Mouse (Mus musculus) embryonic facial prominence, embryonic 14.5 days (tissue): ENCODE measurements around the gene Dtd2. TPM values are rescaled to one million over a fixed set of nuclear protein-coding genes. Genes with fewer than 3 reads are reported as not detected.
A peak's percentile ranks its signal among the peaks of the same experiment; 100 is the strongest.

Source experiments
- ATAC-seq: fragments of 200-750 bp; cut with Nextera tagmentation; 2 replicates; pipeline ENCODE4 v1.8.0; 2017; ENCODE audit warnings: low read depth, moderate number of reproducible peaks, moderate TSS enrichment
- DNase-seq: peaks from one replicate; pipeline ENCODE4 v3.0.0-alpha.2; 2015; ENCODE audit warnings: low spot score
- H3K27ac ChIP-seq: fragments of 300-500 bp; sonication (generic); replicated peaks from 2 replicates; pipeline ENCODE4 v1.5.1; 2014; ENCODE audit warnings: low read depth, mild to moderate bottlenecking, low read length, moderate library complexity
- H3K27me3 ChIP-seq: fragments of 300-500 bp; sonication (generic); replicated peaks from 2 replicates; pipeline ENCODE4 v1.6.1; 2014; ENCODE audit warnings: low read length; ENCODE audit not compliant: control insufficient read depth, insufficient read depth
- H3K36me3 ChIP-seq: fragments of 300-500 bp; sonication (generic); 2 replicates; pipeline ENCODE4 v1.6.1; 2014; ENCODE audit warnings: low read length, mixed read lengths; ENCODE audit not compliant: control insufficient read depth, insufficient read depth
- H3K4me1 ChIP-seq: fragments of 300-500 bp; sonication (generic); 2 replicates; pipeline ENCODE4 v1.6.1; 2014; ENCODE audit warnings: antibody characterized with exemption, low read length; ENCODE audit not compliant: control insufficient read depth, insufficient read depth
- H3K4me2 ChIP-seq: fragments of 300-500 bp; sonication (generic); 2 replicates; pipeline ENCODE4 v1.6.1; 2014; ENCODE audit warnings: low read depth, mild to moderate bottlenecking, low read length, moderate library complexity, mixed read lengths
- H3K4me3 ChIP-seq: fragments of 300-500 bp; sonication (generic); 2 replicates; pipeline ENCODE4 v1.5.1; 2014; ENCODE audit warnings: low read depth, mild to moderate bottlenecking, low read length
- H3K9ac ChIP-seq: fragments of 300-500 bp; sonication (generic); 2 replicates; pipeline ENCODE4 v1.6.1; 2014; ENCODE audit warnings: low read depth, mild to moderate bottlenecking, low read length, moderate library complexity, mixed read lengths
- H3K9me3 ChIP-seq: fragments of 300-500 bp; sonication (generic); 2 replicates; pipeline ENCODE4 v1.6.1; 2016; ENCODE audit warnings: low read length; ENCODE audit not compliant: control insufficient read depth
- WGBS: fragments of 180-500 bp; shearing (Covaris S2); extraction: QIAGEN DNeasy Blood & Tissue Kit; methylation state at CpG from one replicate; pipeline ENCODE4 v1.1.7; 2014; 5-methylcytosine and 5-hydroxymethylcytosine counted together
- polyA plus RNA-seq: library from polyadenylated mRNA; unstranded; fragments of >200 nt; fragmentation: Nextera tagmentation; extraction: Ambion mirVana; gene quantifications from 2 replicates; pipeline ENCODE4 v1.2.1, GENCODE M21; 2014

Dtd2 gene
- polyA plus RNA-seq, 1 experiment from 2014 or later, result 19.0 TPM

DNA sequence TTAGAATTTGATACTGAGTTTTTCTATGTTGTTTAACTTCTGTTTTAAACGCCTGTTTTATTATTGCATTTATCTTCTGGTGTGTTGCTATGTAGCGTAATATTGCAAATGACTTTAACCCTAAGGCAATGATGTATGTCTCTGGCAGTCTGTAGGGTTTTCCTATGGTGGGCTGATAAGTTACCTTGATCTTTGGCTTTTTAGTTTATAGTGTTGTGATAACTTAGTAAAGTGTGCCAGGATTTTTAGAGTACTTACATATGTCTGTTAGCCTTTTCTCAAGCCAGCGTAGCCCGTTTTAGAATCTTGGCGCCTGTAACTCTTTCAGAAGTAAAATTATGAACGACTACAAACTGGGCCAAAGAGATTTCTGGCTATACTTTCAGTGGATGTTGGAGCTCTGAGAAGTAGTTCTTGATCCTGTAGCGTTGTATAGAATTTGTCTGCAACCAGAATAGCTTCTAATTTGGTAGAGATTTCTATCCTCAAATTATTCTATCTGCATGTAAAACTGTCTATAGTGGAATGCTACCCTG is 8.3 kb upstream of the Dtd2 start:
- H3K9me3 ChIP-seq, result no peaks in the 10 kb centered on the region
- DNase-seq (peak; percentile 4), ATAC-seq (no peak)
- WGBS, result 73% methylated on average over 7 of the region's 7 CpGs
- no peak overlapping the region for H3K4me3 ChIP-seq
- no peak overlapping the region for H3K9ac ChIP-seq
- H3K4me1 ChIP-seq, result no peaks in the 10 kb centered on the region
- H3K36me3 ChIP-seq, result no peaks in the 10 kb centered on the region
- H3K27me3 ChIP-seq, result no peaks in the 10 kb centered on the region
- no peak overlapping the region for H3K27ac ChIP-seq
- H3K4me2 ChIP-seq, result no peak overlapping the region

DNA sequence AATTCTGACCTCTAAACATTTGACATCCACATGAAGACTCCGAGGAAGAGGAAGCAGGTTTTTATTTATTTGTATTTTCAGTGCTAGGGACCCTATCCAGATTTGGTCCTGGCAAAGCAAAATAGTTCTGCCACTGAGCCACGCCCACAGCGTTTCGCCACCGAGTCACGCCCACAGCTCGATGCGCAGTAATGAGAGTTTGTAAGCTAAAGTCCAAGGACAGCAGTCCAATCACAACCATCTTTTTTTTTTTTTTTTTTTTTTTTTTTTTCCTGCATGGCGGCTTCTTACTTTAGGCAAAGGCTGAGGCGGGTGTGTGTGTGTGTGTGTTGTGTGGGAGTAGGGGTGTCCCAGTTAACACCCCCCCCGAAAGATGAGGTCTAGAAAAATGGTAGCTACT is 7.7 kb upstream of the Dtd2 start:
- H3K4me3 ChIP-seq, result no peak overlapping the region
- H3K9ac ChIP-seq, result no peak overlapping the region
- no peaks in the 10 kb centered on the region for H3K36me3 ChIP-seq
- no peak overlapping the region for H3K4me2 ChIP-seq
- H3K27ac ChIP-seq, result no peak overlapping the region
- H3K9me3 ChIP-seq, result no peaks in the 10 kb centered on the region
- H3K27me3 ChIP-seq, result no peaks in the 10 kb centered on the region
- H3K4me1 ChIP-seq, result no peaks in the 10 kb centered on the region
- ATAC-seq, result no peak
- WGBS, result 84% methylated on average over 11 of the region's 11 CpGs
- no peak for DNase-seq

DNA sequence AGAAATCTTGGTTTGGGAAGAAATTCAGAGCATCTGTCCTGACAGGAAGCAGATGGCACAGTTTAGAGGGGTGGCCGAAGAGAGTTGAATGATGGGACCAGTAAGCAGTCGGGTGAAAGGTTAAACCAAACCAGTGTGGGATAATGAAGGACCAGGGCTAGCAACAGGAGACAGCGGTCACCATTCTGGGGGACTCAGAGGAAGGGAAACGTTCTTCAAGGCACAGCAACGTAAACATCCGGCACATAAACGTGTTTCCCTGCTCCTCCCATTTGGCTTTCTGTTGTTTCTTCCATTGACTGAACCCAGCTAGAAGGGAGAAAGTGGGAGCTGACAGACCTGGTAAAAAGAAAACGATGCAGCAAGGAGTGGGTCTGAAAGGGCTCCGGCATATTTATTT is 7.0 kb upstream of the Dtd2 start:
- no peaks in the 10 kb centered on the region for H3K4me1 ChIP-seq
- 23% methylated on average over 9 of the region's 9 CpGs for WGBS

DNA sequence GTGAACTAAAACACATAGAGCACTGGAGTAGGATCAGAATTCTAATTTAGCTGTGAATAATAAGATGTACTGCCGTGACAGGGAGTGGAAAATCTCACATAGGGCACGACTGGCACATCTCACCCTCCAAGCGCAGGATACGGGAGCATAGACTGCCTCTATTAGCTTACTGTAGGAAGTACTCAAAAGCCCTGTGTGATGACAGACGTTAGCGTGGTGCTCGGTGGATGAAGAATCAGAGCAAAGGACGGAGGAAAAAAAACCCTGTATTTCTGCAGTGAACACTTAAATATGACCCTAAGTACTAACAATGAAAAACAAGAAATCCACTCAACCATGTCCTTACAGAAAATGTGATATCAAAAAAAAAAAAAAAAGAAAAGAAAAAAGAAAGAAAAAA is 5.9 kb upstream of the Dtd2 start:
- Histone ChIP-seq H3K4me3 (no peak overlapping the region), H3K9ac (no peak overlapping the region), H3K27me3 (no peaks in the 10 kb centered on the region), H3K9me3 (no peaks in the 10 kb centered on the region), H3K36me3 (no peaks in the 10 kb centered on the region), H3K4me2 (no peak overlapping the region), H3K27ac (no peak overlapping the region), H3K4me1 (no peaks in the 10 kb centered on the region)
- ATAC-seq (no peak), DNase-seq (no peak)
- 68% methylated on average over 8 of the region's 8 CpGs for WGBS

More for the DNA sequence above, 7.0 kb upstream of the Dtd2 start:
- ATAC-seq (no peak), DNase-seq (no peak)
- no peak overlapping the region for H3K4me3 ChIP-seq
- no peaks in the 10 kb centered on the region for H3K36me3 ChIP-seq
- H3K27me3 ChIP-seq, result no peaks in the 10 kb centered on the region
- H3K9ac ChIP-seq, result no peak overlapping the region
- no peak overlapping the region for H3K27ac ChIP-seq
- H3K4me2 ChIP-seq, result no peak overlapping the region
- no peaks in the 10 kb centered on the region for H3K9me3 ChIP-seq

DNA sequence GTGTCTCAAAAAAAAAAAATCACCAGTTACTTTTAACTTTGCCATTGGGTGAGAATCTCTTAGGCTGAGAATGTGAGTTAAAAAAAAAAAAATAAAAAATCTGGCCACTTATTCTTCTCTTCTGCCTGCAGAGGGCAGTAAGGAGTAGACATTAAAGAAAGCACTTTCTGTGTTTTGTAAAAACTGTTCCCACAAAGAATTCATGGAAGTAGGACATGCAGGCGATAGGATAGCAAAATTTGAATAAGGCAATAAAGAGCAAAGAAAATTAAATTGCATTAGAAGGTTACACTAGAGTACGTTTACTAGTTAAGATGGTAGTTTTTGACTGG is 4.3 kb upstream of the Dtd2 start:
- H3K9ac ChIP-seq, result no peak overlapping the region
- no peak overlapping the region for H3K4me3 ChIP-seq
- H3K36me3 ChIP-seq, result no peaks in the 10 kb centered on the region
- ATAC-seq, result no peak
- no peak overlapping the region for H3K27ac ChIP-seq
- no peaks in the 10 kb centered on the region for H3K27me3 ChIP-seq
- peaks cover 2% of the 10 kb centered on the region for H3K4me1 ChIP-seq
- 54% methylated on average over 2 of the region's 2 CpGs for WGBS
- H3K9me3 ChIP-seq, result no peaks in the 10 kb centered on the region
- H3K4me2 ChIP-seq, result no peak overlapping the region
- peak; percentile 70 for DNase-seq

DNA sequence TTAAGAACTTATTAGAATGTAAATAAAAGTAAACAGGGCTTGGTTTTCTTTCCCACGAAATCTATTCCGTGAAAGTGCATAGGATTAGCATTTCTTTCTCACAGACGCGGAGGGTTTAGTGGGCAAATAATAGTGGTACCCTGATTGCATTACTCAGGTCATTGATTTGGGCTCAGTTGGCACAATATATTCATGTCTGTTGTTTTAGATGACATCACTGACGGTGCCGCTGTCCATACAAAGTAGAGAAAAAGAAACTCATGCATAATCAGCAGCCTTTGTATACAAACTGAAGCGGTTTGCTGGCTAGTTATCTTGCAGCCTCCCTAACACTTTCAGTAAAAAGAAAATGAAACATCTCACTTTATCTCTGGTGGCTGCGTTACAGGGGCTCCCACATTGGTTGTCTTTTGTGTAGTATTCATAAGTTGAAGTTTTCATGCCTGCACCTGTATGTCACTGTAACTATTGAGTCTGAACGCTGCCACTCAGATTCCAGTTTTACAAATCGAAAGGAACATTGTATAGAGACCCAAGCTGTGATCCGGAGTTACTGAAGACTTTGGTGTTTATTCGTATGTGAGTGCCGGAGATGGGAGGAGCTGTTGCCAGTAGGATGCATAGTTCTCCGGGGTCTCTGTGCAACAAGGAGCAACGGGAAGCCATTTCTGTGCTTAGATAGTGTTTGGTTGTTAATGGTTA is 3.8 kb upstream of the Dtd2 start:
- ATAC-seq, result no peak
- no peak overlapping the region for H3K4me3 ChIP-seq
- no peaks in the 10 kb centered on the region for H3K27me3 ChIP-seq
- H3K4me1 ChIP-seq, result peaks cover 7% of the 10 kb centered on the region
- 69% methylated on average over 15 of the region's 15 CpGs for WGBS
- no peaks in the 10 kb centered on the region for H3K36me3 ChIP-seq
- no peak overlapping the region for H3K4me2 ChIP-seq
- H3K27ac ChIP-seq, result no peak overlapping the region
- no peak for DNase-seq
- no peaks in the 10 kb centered on the region for H3K9me3 ChIP-seq
- no peak overlapping the region for H3K9ac ChIP-seq

DNA sequence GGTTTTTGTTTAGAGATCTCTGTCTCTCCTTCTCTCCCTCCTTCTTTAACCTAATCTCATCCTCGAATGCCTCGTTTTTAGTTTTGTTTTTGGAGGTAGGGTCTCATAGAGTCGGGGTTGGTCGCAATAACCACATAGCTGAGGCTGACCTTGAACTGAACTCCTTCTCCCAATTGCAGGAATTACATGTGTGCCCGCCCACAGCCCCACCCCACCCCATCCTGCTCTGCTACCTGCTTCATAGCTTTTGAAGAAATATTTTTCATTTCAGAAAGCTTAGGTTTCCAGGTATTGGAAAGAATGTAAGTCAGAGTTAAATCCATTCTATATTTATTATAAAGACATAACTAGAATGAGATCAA is 313 bp upstream of the Dtd2 start:
- Histone ChIP-seq H3K27me3 (no peaks in the 10 kb centered on the region), H3K36me3 (no peaks in the 10 kb centered on the region), H3K4me3 (peak overlapping the region; percentile 52), H3K9ac (peak overlapping the region; percentile 75), H3K27ac (no peak overlapping the region), H3K9me3 (no peaks in the 10 kb centered on the region), H3K4me2 (peak overlapping the region; percentile 68), H3K4me1 (peaks cover 7% of the 10 kb centered on the region)
- peak; percentile 69 for ATAC-seq
- DNase-seq, result no peak
- WGBS, result 36% methylated on average over 5 of the region's 5 CpGs

DNA sequence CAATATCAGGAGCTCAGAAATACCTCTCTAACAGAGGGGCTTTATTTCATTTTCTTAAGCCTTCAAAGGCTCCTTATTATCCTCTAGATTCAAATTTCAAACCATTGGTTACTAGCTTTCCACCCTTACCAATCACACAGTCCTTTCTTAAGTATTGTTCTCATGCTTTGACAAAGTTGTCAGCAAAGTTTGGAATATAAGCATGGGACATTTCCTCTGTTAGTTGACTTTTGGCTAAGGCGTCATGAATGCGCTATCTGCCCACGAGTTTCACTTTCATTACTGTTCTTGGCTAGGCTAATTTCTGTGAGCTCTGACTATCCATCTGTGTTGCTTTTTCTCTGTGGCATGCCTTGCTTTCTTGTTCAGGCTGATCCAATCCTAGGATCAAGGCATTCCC is 3.6 kb downstream of the Dtd2 start:
- no peak overlapping the region for H3K4me3 ChIP-seq
- no peak overlapping the region for H3K4me2 ChIP-seq
- no peak overlapping the region for H3K9ac ChIP-seq
- WGBS, result 95% methylated on average over 3 of the region's 3 CpGs
- H3K27ac ChIP-seq, result no peak overlapping the region
- no peak for DNase-seq
- no peaks in the 10 kb centered on the region for H3K9me3 ChIP-seq
- H3K4me1 ChIP-seq, result peaks cover 7% of the 10 kb centered on the region
- H3K27me3 ChIP-seq, result no peaks in the 10 kb centered on the region
- no peak for ATAC-seq
- H3K36me3 ChIP-seq, result peaks cover 13% of the 10 kb centered on the region

DNA sequence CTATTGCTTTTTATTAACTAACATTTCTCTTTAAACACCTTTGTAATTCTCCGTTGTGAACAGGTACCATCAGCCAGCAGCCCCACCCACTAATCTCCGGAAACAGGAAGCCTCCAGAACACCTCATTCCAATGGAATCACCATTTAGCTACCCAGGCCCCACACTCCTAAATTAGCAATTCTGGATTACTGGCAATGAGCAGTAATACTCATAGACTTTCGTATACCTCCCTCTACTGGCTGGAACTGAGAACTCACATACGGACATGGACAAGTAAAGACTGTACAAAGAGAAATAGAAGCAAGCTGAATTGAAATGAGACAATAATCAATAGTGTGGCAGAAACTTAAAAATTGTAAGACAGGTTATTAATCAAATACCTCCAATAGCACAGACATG is 4.8 kb downstream of the Dtd2 start:
- Histone ChIP-seq H3K27me3 (no peaks in the 10 kb centered on the region), H3K36me3 (peaks cover 21% of the 10 kb centered on the region), H3K9me3 (no peaks in the 10 kb centered on the region), H3K4me1 (peaks cover 7% of the 10 kb centered on the region), H3K4me2 (no peak overlapping the region), H3K27ac (no peak overlapping the region), H3K4me3 (no peak overlapping the region), H3K9ac (no peak overlapping the region)
- peak; percentile 38 for ATAC-seq
- DNase-seq, result peak; percentile 85
- 26% methylated on average over 4 of the region's 4 CpGs for WGBS
